Mouse (Mus musculus): ENCODE measurements around the gene Inf2. TPM values are rescaled to one million over a fixed set of nuclear protein-coding genes. Genes with fewer than 3 reads are reported as not detected.

The Inf2 gene
- polyA plus RNA-seq, 1 experiment from 2014 or later = 7.4 TPM

- no peak for ATAC-seq (ENCODE audit: insufficient number of reproducible peaks, low FRiP score, low TSS enrichment, low read depth)
- Histone ChIP-seq H3K4me1 (peaks cover 43% of the 10 kb centered on the region), H3K36me3 (peaks cover 34% of the 10 kb centered on the region), H3K9ac (no peak overlapping the region), H3K27me3 (no peaks in the 10 kb centered on the region), H3K4me2 (no peak overlapping the region), H3K27ac (no peak overlapping the region), H3K4me3 (no peak overlapping the region), H3K9me3 (no peaks in the 10 kb centered on the region)
- WGBS = 45% methylated on average over 4 of the region's 4 CpGs
These were observed 10.6 kb downstream of the Inf2 start for GRCm38 (mm10) chr12:112599198-112599597.

DNA sequence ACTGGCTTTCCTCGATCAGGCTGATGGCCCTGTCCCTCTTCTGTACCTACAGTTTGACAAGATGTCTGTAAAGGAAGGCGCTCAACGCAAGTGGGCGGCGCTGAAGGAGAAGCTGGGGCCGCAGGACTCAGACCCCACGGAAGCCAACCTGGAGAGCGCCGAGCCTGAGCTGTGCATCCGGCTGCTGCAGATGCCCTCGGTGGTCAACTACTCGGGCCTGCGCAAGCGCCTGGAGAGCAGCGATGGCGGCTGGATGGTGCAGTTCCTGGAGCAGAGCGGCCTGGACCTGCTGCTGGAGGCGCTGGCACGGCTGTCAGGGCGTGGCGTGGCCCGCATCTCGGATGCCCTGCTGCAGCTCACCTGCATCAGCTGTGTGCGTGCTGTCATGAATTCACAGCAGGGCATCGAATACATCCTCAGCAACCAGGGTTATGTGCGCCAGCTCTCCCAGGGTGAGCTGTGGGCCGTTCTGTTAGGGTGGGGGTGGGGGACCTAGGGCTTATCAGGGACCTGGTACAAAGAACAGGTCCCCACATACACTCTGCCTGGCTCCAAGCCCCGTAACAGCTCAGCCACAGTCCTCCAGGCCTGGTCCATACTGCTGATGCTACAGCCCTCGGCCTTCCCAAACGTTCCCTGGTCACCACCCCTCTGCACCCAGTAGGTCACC, 11.5 kb downstream of the Inf2 start:
- ATAC-seq (ENCODE audit: insufficient number of reproducible peaks, low FRiP score, low TSS enrichment, low read depth) = no peak
- Histone ChIP-seq H3K9ac (no peak overlapping the region), H3K27ac (no peak overlapping the region), H3K36me3 (peaks cover 34% of the 10 kb centered on the region), H3K4me1 (peaks cover 37% of the 10 kb centered on the region), H3K4me2 (no peak overlapping the region), H3K4me3 (no peak overlapping the region), H3K9me3 (no peaks in the 10 kb centered on the region), H3K27me3 (no peaks in the 10 kb centered on the region)
- 83% methylated on average over 30 of the region's 30 CpGs for WGBS

DNA sequence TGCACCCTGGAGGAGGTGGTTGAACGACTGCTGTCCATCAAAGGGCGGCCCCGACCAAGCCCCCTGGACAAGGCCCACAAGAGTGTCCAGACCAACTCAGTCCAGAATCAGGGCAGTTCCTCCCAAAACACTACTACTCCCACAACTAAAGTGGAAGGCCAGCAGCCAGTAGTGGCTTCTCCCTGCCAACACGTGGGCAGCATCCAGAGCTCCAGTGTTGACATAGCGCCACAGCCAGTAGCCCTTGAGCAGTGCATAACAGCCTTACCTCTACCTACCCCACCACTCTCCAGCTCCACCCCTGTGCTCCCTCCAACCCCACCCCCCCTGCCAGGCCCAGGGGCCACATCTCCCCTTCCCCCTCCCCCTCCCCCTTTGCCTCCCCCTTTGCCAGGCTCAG, 15.4 kb downstream of the Inf2 start:
- H3K4me3 ChIP-seq = no peak overlapping the region
- ATAC-seq (ENCODE audit: insufficient number of reproducible peaks, low FRiP score, low TSS enrichment, low read depth) = no peak
- H3K4me1 ChIP-seq = peaks cover 11% of the 10 kb centered on the region
- H3K4me2 ChIP-seq = no peak overlapping the region
- WGBS = 84% methylated on average over 5 of the region's 5 CpGs
- peaks cover 52% of the 10 kb centered on the region for H3K36me3 ChIP-seq
- no peak overlapping the region for H3K27ac ChIP-seq
- no peaks in the 10 kb centered on the region for H3K27me3 ChIP-seq
- H3K9ac ChIP-seq = no peak overlapping the region
- H3K9me3 ChIP-seq = no peaks in the 10 kb centered on the region

- no peak overlapping the region for H3K27ac ChIP-seq
- ATAC-seq (ENCODE audit: insufficient number of reproducible peaks, low FRiP score, low TSS enrichment, low read depth) = no peak
- WGBS = 66% methylated on average over 20 of the region's 20 CpGs
- no peak overlapping the region for H3K4me2 ChIP-seq
- H3K9me3 ChIP-seq = no peaks in the 10 kb centered on the region
- peaks cover 60% of the 10 kb centered on the region for H3K36me3 ChIP-seq
- H3K27me3 ChIP-seq = no peaks in the 10 kb centered on the region
- H3K9ac ChIP-seq = no peak overlapping the region
- H3K4me3 ChIP-seq = no peak overlapping the region
- H3K4me1 ChIP-seq = peaks cover 9% of the 10 kb centered on the region
These were observed 16.4 kb downstream of the Inf2 start for GRCm38 (mm10) chr12:112604709-112605649.

DNA sequence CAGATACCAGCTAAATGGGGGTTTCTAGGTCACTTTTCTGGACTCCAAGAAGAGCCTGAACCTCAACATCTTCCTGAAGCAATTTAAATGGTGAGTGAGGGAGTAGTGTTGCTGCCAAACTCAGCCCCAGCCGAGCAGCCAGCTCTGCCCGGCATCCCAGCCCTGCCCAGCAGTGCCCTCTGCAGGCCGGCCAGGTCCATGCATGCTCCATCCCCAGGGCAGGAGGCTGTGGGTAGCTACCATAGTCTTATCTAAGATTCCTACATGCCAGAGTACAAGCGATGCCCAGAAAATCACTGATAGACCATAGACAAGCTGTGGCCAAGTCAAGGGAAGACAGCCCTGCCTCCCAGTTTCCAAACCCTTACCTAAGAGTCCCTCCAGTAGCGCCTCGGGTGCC, 17.2 kb downstream of the Inf2 start:
- peaks cover 56% of the 10 kb centered on the region for H3K36me3 ChIP-seq
- no peaks in the 10 kb centered on the region for H3K27me3 ChIP-seq
- no peak for ATAC-seq (ENCODE audit: insufficient number of reproducible peaks, low FRiP score, low TSS enrichment, low read depth)
- no peak overlapping the region for H3K4me2 ChIP-seq
- 48% methylated on average over 6 of the region's 6 CpGs for WGBS
- no peak overlapping the region for H3K9ac ChIP-seq
- no peak overlapping the region for H3K27ac ChIP-seq
- peaks cover 9% of the 10 kb centered on the region for H3K4me1 ChIP-seq
- no peaks in the 10 kb centered on the region for H3K9me3 ChIP-seq
- no peak overlapping the region for H3K4me3 ChIP-seq

GRCm38 (mm10) chr12:112606998-112607397, 18.4 kb downstream of the Inf2 start:
- Histone ChIP-seq H3K4me2 (no peak overlapping the region), H3K9ac (no peak overlapping the region)
- no peak for ATAC-seq (ENCODE audit: insufficient number of reproducible peaks, low FRiP score, low TSS enrichment, low read depth)

DNA sequence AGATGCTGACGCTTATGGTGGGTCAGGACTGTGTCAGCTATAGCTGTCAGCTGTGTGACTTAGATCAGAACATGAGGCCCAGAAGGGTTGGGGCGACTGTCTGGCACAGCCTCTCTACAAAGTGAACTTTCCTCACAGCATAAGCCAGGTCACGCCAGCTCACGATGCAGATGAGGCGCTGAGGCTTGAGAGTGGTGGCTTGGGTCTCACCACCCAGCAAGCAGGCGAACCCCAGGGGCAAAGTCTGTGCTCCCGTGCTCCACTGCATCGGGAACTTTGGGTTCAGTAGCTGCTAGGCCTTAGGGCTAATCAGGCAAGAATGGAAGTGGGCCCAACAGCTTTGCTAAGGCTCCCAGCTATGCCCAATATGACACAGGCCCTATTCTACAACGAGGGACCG, 20.4 kb downstream of the Inf2 start:
- Histone ChIP-seq H3K27ac (no peak overlapping the region), H3K27me3 (no peaks in the 10 kb centered on the region), H3K9ac (no peak overlapping the region), H3K4me2 (no peak overlapping the region), H3K9me3 (no peaks in the 10 kb centered on the region), H3K4me3 (no peak overlapping the region), H3K4me1 (peaks cover 9% of the 10 kb centered on the region), H3K36me3 (peaks cover 55% of the 10 kb centered on the region)
- WGBS = 93% methylated on average over 10 of the region's 10 CpGs
- ATAC-seq (ENCODE audit: insufficient number of reproducible peaks, low FRiP score, low TSS enrichment, low read depth) = no peak

More at GRCm38 (mm10) chr12:112606998-112607397, 18.4 kb downstream of the Inf2 start:
- H3K36me3 ChIP-seq = peaks cover 59% of the 10 kb centered on the region
- H3K4me3 ChIP-seq = no peak overlapping the region
- no peaks in the 10 kb centered on the region for H3K27me3 ChIP-seq
- no peak overlapping the region for H3K27ac ChIP-seq
- peaks cover 9% of the 10 kb centered on the region for H3K4me1 ChIP-seq
- 65% methylated on average over 6 of the region's 6 CpGs for WGBS
- H3K9me3 ChIP-seq = no peaks in the 10 kb centered on the region

DNA sequence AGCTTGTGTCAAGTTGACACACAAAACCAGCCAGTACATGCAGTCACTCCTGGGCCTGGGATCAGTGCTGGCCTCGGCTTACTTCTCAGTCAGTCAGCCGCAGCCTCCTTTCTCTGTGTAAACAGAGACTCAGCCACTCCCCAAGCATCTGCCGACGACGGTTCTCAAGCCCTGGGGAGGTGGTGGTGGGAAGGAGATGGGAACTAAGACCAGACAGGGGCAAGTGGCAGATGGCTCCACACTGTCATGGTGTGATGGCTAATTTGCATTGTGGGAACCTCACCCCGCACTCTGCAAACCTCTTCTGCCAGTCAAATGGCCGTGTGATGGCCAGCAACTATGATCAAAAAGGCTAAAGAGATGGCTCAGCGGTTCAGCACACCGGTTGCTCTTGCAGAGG, 28.1 kb downstream of the Inf2 start:
- ATAC-seq (ENCODE audit: insufficient number of reproducible peaks, low FRiP score, low TSS enrichment, low read depth) = no peak
- Histone ChIP-seq H3K4me3 (no peak overlapping the region), H3K27ac (peak overlapping the region; percentile 12; the same call in 1 of the 2 replicates), H3K9me3 (no peaks in the 10 kb centered on the region), H3K4me2 (no peak overlapping the region), H3K36me3 (peaks cover 19% of the 10 kb centered on the region), H3K9ac (no peak overlapping the region), H3K4me1 (peaks cover 39% of the 10 kb centered on the region), H3K27me3 (peaks cover 22% of the 10 kb centered on the region)
- WGBS = 50% methylated on average over 9 of the region's 9 CpGs

GRCm38 (mm10) chr12:112617184-112617583, 28.6 kb downstream of the Inf2 start:
- peak overlapping the region; percentile 5 for H3K27ac ChIP-seq
- H3K4me1 ChIP-seq = peaks cover 39% of the 10 kb centered on the region
- H3K4me3 ChIP-seq = no peak overlapping the region
- WGBS = 63% methylated on average over 11 of the region's 11 CpGs
- peaks cover 14% of the 10 kb centered on the region for H3K36me3 ChIP-seq
- H3K9ac ChIP-seq = no peak overlapping the region
- H3K4me2 ChIP-seq = no peak overlapping the region
- no peak for ATAC-seq (ENCODE audit: insufficient number of reproducible peaks, low FRiP score, low TSS enrichment, low read depth)
- H3K9me3 ChIP-seq = no peaks in the 10 kb centered on the region
- peaks cover 25% of the 10 kb centered on the region for H3K27me3 ChIP-seq

DNA sequence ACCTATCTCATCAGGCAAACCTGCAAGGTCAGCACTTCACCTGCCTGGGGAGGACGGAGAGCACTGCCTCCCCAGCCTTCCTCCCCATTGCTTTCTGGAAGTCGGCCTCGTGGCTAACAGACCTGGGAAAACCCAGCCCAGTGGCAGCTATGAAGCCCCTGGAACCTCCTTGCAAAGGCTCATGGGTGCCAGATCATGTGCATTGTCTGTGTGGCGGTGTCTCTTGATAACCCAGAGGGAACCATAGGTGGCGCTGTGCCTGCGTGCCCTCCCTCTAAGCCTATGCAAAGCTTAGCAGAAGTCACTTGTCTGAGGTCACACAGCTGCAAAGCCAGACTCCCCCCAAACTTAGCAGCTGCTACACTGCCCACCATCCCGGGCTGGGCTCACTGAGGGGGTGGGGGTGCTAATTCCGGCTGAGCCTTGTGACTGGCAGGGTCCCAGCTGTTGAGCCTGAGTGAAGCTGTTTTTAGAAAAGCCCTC, 29.4 kb downstream of the Inf2 start:
- peaks cover 25% of the 10 kb centered on the region for H3K27me3 ChIP-seq
- peak overlapping the region; percentile 38; the same call in 1 of the 2 replicates for H3K27ac ChIP-seq
- 0 out of 2 replicates have a peak, but pooled peaks cover 8% of the 10 kb centered on the region for H3K36me3 ChIP-seq
- peaks cover 39% of the 10 kb centered on the region for H3K4me1 ChIP-seq
- WGBS = 17% methylated on average over 8 of the region's 8 CpGs
- ATAC-seq (ENCODE audit: insufficient number of reproducible peaks, low FRiP score, low TSS enrichment, low read depth) = peak; percentile 77
- no peak overlapping the region for H3K9ac ChIP-seq
- H3K4me3 ChIP-seq = no peak overlapping the region
- no peaks in the 10 kb centered on the region for H3K9me3 ChIP-seq
- H3K4me2 ChIP-seq = no peak overlapping the region

GRCm38 (mm10) chr12:112618981-112619685, 30.5 kb downstream of the Inf2 start:
- Histone ChIP-seq H3K9ac (peak overlapping the region; percentile 48; the same call in 1 of the 2 replicates), H3K36me3 (0 out of 2 replicates have a peak, but pooled peaks cover 4% of the 10 kb centered on the region), H3K4me2 (peak overlapping the region; percentile 98), H3K4me1 (peaks cover 39% of the 10 kb centered on the region), H3K27ac (peak overlapping the region; percentile 38; the same call in 1 of the 2 replicates), H3K27me3 (peaks cover 25% of the 10 kb centered on the region), H3K9me3 (no peaks in the 10 kb centered on the region), H3K4me3 (peak overlapping the region; percentile 52)
- no peak for ATAC-seq (ENCODE audit: insufficient number of reproducible peaks, low FRiP score, low TSS enrichment, low read depth)
- WGBS = 23% methylated on average over 13 of the region's 13 CpGs
